Mouse (Mus musculus): ENCODE measurements at regions not wholly inside any gene's neighbourhood (a gene's known extent, or its start where the extent isn't known, plus 50 kb on each side); places are given as distances from the start of the nearest gene placed in this dataset.

DNA sequence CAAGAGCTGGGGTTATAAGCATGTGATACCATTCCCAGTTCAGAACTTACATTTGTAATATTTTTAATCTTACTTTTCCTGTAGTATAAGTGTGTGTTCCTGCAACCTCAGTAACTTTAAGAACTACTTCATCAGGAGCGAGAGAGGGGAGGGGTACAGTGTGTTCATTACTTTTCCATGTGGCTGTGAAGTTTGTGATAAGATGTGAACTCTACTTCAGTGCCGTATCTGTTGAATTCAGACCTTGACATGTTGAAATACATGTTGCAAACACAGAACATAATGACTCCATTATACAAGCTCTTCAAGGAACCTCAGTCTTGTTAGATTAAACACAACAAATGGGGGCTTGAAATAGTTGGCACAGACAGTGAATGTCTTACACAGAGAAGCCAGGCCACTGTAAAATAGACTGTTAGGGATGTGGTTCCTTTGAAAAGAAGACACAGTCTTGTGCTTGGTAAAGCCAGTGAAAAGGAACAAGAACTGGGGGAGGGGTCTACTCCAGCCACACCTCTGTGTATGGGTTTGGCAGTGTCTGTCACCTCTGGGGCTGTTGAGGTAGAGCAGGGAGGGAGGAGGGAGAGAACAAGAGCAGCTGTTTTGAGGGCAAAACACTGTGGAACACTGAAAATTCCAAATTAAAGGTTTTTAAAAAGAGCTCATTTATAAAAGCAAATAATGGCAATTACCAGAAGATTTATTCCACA is 73.5 kb upstream of the Tmtc1 start:
- TF ChIP-seq POLR2A (IDR thresholded peaks at IDR 0.05; ENCODE audit: extremely low read depth, insufficient read depth, low read length) = no peak
- no peak for TF ChIP-seq CTCF (IDR thresholded peaks at IDR 0.05; ENCODE audit: low read depth, low read length)

All from liver, adult 2 months (tissue).